ENCODE assay signal across 9 mouse cellular contexts in genomic region chr8:106511065-106511501, GRCm38 (mm10). TPM values are rescaled to one million over a fixed set of nuclear protein-coding genes. Genes with fewer than 3 reads are reported as not detected.
A peak's percentile ranks its signal among the peaks of the same experiment; 100 is the strongest.
DNase-seq lines count a peak whose midpoint lies in the region; ATAC-seq lines count a peak whose summit lies in the region.
"Had no signal": no experiment of that assay in that cellular context is flagged by ENCODE, and none has a peak within 500 bp of the region (broad histone marks: within the 10 kb centered on the region; RNA-seq: fewer than 3 reads in every experiment).

No protein-coding gene starts in this region.

- H3K4me2 ChIP-seq in embryonic facial prominence, embryonic 11.5 days (ENCODE audit: low read depth, low read length): peak overlapping the region; percentile 39
- H3K4me2 ChIP-seq in intestine, embryonic 14.5 days (ENCODE audit: low read length): peak overlapping the region; percentile 84
- peak overlapping the region; percentile 52 for H3K4me2 ChIP-seq in midbrain, embryonic 12.5 days (replicated peaks)

- no peaks in the 10 kb centered on the region for H3K9me3 ChIP-seq in embryonic facial prominence, embryonic 11.5 days (replicated peaks; ENCODE audit: control insufficient read depth, low read length)
- H3K9me3 ChIP-seq in intestine, embryonic 14.5 days (ENCODE audit: control insufficient read depth, low read length): no peaks in the 10 kb centered on the region
- no peaks in the 10 kb centered on the region for H3K9me3 ChIP-seq in midbrain, embryonic 12.5 days

- peak overlapping the region; percentile 53 for H3K9ac ChIP-seq in embryonic facial prominence, embryonic 11.5 days (replicated peaks; ENCODE audit: low read length)
- H3K9ac ChIP-seq in intestine, embryonic 14.5 days (ENCODE audit: low read length): peak overlapping the region; percentile 72
- H3K9ac ChIP-seq in midbrain, embryonic 12.5 days (replicated peaks): peak overlapping the region; percentile 29; the same call in 1 of the 2 replicates

- peak; percentile 31; the same call in 1 of the 2 replicates for ATAC-seq in embryonic facial prominence, embryonic 11.5 days (replicated peaks; ENCODE audit: insufficient number of reproducible peaks, low FRiP score, low TSS enrichment, low read depth)
- ATAC-seq in intestine, embryonic 14.5 days (replicated peaks; ENCODE audit: low FRiP score, low TSS enrichment, low read depth): peak; percentile 18
- ATAC-seq in midbrain, embryonic 12.5 days (ENCODE audit: low FRiP score, low read depth): peak; percentile 17; the same call in 1 of the 2 replicates
- ATAC-seq in megakaryocyte, adult 5-6 weeks (ENCODE audit: poor library complexity, severe bottlenecking): no peak

- WGBS in embryonic facial prominence, embryonic 11.5 days: 1% methylated on average over 22 of the region's 22 CpGs
- WGBS in intestine, embryonic 14.5 days: under 1% methylated on average over 22 of the region's 22 CpGs
- WGBS in midbrain, embryonic 12.5 days: 2% methylated on average over 22 of the region's 22 CpGs

- H3K4me1 ChIP-seq in embryonic facial prominence, embryonic 11.5 days (ENCODE audit: control insufficient read depth, insufficient read depth, low read length): peaks cover 12% of the 10 kb centered on the region
- peaks cover 41% of the 10 kb centered on the region for H3K4me1 ChIP-seq in intestine, embryonic 14.5 days (replicated peaks; ENCODE audit: control insufficient read depth, insufficient read depth, low read length)
- H3K4me1 ChIP-seq in midbrain, embryonic 12.5 days: peaks cover 33% of the 10 kb centered on the region

- no peak overlapping the region for H3K27ac ChIP-seq in embryonic facial prominence, embryonic 11.5 days (replicated peaks; ENCODE audit: low read depth, low read length)
- peak overlapping the region; percentile 62 for H3K27ac ChIP-seq in intestine, embryonic 14.5 days (ENCODE audit: low read depth)
- H3K27ac ChIP-seq in midbrain, embryonic 12.5 days (replicated peaks): no peak overlapping the region

- peaks cover 14% of the 10 kb centered on the region for H3K27me3 ChIP-seq in embryonic facial prominence, embryonic 11.5 days (ENCODE audit: control insufficient read depth, insufficient read depth, low read length)
- H3K27me3 ChIP-seq in intestine, embryonic 14.5 days (replicated peaks; ENCODE audit: control insufficient read depth, insufficient read depth, low read length): no peaks in the 10 kb centered on the region
- H3K27me3 ChIP-seq in midbrain, embryonic 12.5 days: peaks cover 80% of the 10 kb centered on the region

- H3K4me3 ChIP-seq in embryonic facial prominence, embryonic 11.5 days (ENCODE audit: low read depth, low read length): peak overlapping the region; percentile 38
- peak overlapping the region; percentile 50 for H3K4me3 ChIP-seq in intestine, embryonic 14.5 days (ENCODE audit: low read depth, low read length)
- H3K4me3 ChIP-seq in midbrain, embryonic 12.5 days: peak overlapping the region; percentile 37

- no peaks in the 10 kb centered on the region for H3K36me3 ChIP-seq in embryonic facial prominence, embryonic 11.5 days (replicated peaks; ENCODE audit: control insufficient read depth, insufficient read depth, low read depth, low read length)
- 0 out of 2 replicates have a peak, but pooled peaks cover 5% of the 10 kb centered on the region for H3K36me3 ChIP-seq in intestine, embryonic 14.5 days (ENCODE audit: control insufficient read depth, insufficient read depth, low read length)
- H3K36me3 ChIP-seq in midbrain, embryonic 12.5 days: no peaks in the 10 kb centered on the region

- DNase-seq in heart, adult 11 months: peak; percentile 90
- no peak for DNase-seq in heart, adult 9 months (ENCODE audit: low spot score in 2 of 2)
- no peak for DNase-seq in embryonic facial prominence, embryonic 11.5 days (ENCODE audit: low spot score)
- peak; percentile 77 for DNase-seq in intestine, embryonic 14.5 days (ENCODE audit: low spot score)
- no peak for DNase-seq in Muller cell, postnatal 12 days (ENCODE audit: inconsistent ontology term)
- no peak for DNase-seq in adrenal gland, postnatal 25 days

RNA-seq across cellular contexts. Expression of gene Cdh3, which starts 0.4 kb away (rescaled TPM):
- polyA plus RNA-seq in embryonic facial prominence, embryonic 11.5 days (2014; fragmentation: Nextera tagmentation; extraction: Ambion mirVana): 10.8 and 11.0 TPM in 2 replicates
- polyA plus RNA-seq in intestine, embryonic 14.5 days (2014; fragmentation: Nextera tagmentation; extraction: Ambion mirVana): 16.1 and 19.2 TPM in 2 replicates
- polyA plus RNA-seq in midbrain, embryonic 12.5 days (2016; fragmentation: Nextera tagmentation; extraction: Ambion mirVana): 2.4 and 3.8 TPM in 2 replicates
- not detected in 2 replicates for total RNA-seq in megakaryocyte, adult 5-6 weeks (2015)
- total RNA-seq in megakaryocyte, adult 5-6 weeks (2017): not detected in 2 replicates
- 0.27 and 0.52 TPM in 2 replicates for total RNA-seq in adrenal gland, postnatal 25 days (2021)

RNA-seq across cellular contexts. Expression of gene 6030452D12Rik, which starts 10.8 kb away (rescaled TPM):
- polyA plus RNA-seq in embryonic facial prominence, embryonic 11.5 days (2014; fragmentation: Nextera tagmentation; extraction: Ambion mirVana): not detected in 2 replicates
- polyA plus RNA-seq in intestine, embryonic 14.5 days (2014; fragmentation: Nextera tagmentation; extraction: Ambion mirVana): not detected in 2 replicates
- not detected in 2 replicates for polyA plus RNA-seq in midbrain, embryonic 12.5 days (2016; fragmentation: Nextera tagmentation; extraction: Ambion mirVana)
- not detected in 2 replicates for total RNA-seq in megakaryocyte, adult 5-6 weeks (2015)
- total RNA-seq in megakaryocyte, adult 5-6 weeks (2017): not detected in 2 replicates
- not detected in 2 replicates for total RNA-seq in adrenal gland, postnatal 25 days (2021)
- polyA plus RNA-seq: C2C12 had no signal

Comparison
In these comparisons a context has a peak if more than half of its experiments do, and no peak if none do; other contexts are left out.
1. DNase-seq: peak in heart, adult 11 months (single experiment) and intestine, embryonic 14.5 days (single experiment); none in heart, adult 9 months (0 of 2), embryonic facial prominence, embryonic 11.5 days (single experiment), Muller cell, postnatal 12 days (single experiment) and adrenal gland, postnatal 25 days (single experiment).
2. Peak in every context shown above with its lines, with median percentiles within 50 percentile points of each other: H3K4me2 ChIP-seq, H3K4me3 ChIP-seq and H3K9ac ChIP-seq.